In the genomic region with DNA sequence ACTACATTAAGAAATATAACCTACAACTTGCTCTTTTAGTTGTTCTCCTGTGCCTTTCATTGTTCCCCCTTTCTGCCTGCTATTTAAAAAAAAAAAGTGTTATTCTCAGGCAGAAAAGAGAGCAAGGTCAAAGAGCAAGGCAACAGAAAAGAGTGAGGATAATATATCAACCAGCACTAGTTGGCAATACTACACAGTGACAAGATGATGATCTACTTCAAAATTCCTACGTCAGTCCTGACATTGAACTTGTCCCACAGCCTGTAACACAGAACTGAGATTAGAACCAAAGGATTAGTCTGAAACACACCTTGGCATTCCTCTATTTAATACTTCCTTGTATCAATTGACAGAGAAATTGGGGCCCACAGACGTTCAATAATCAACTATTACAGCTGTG, we compare ENCODE assay signal across 32 mouse cellular contexts.
"Had no signal": no experiment of that assay in that cellular context is flagged by ENCODE, and none has a peak within 500 bp of the region (broad histone marks: within the 10 kb centered on the region; RNA-seq: fewer than 3 reads in every experiment).

No protein-coding gene starts in this region.

- H3K36me3 ChIP-seq: limb, embryonic 10.5 days; limb, embryonic 12.5 days; limb, embryonic 13.5 days; limb, embryonic 15.5 days; liver, embryonic 12.5 days; liver, embryonic 13.5 days; liver, embryonic 15.5 days; lung, embryonic 15.5 days; midbrain, embryonic 10.5 days; midbrain, embryonic 12.5 days; midbrain, embryonic 13.5 days; midbrain, embryonic 15.5 days; neural tube, embryonic 12.5 days had no signal

- H3K4me2 ChIP-seq: limb, embryonic 12.5 days; limb, embryonic 13.5 days; limb, embryonic 15.5 days; liver, embryonic 11.5 days; liver, embryonic 12.5 days; liver, embryonic 13.5 days; liver, embryonic 15.5 days; lung, embryonic 14.5 days; lung, embryonic 15.5 days; midbrain, embryonic 11.5 days; midbrain, embryonic 12.5 days; midbrain, embryonic 13.5 days; midbrain, embryonic 15.5 days; neural tube, embryonic 12.5 days had no signal

- H3K9ac ChIP-seq: limb, embryonic 12.5 days; limb, embryonic 13.5 days; limb, embryonic 15.5 days; liver, embryonic 12.5 days; liver, embryonic 13.5 days; liver, embryonic 14.5 days; liver, embryonic 15.5 days; liver, postnatal 0 days; lung, embryonic 14.5 days; lung, embryonic 15.5 days; midbrain, embryonic 12.5 days; midbrain, embryonic 13.5 days; midbrain, embryonic 15.5 days; neural tube, embryonic 12.5 days had no signal

- H3K27me3 ChIP-seq: limb, embryonic 12.5 days; limb, embryonic 13.5 days; limb, embryonic 15.5 days; liver, embryonic 12.5 days; liver, embryonic 13.5 days; liver, embryonic 15.5 days; lung, embryonic 15.5 days; megakaryocyte, embryonic 14.5 days; midbrain, embryonic 12.5 days; midbrain, embryonic 13.5 days; midbrain, embryonic 15.5 days; neural tube, embryonic 12.5 days had no signal

- H3K4me3 ChIP-seq: limb, embryonic 10.5 days; limb, embryonic 12.5 days; limb, embryonic 13.5 days; limb, embryonic 15.5 days; liver, embryonic 12.5 days; liver, embryonic 13.5 days; liver, embryonic 15.5 days; lung, embryonic 15.5 days; megakaryocyte, embryonic 14.5 days; midbrain, embryonic 10.5 days; midbrain, embryonic 12.5 days; midbrain, embryonic 13.5 days; midbrain, embryonic 15.5 days; myocyte; neural tube, embryonic 12.5 days had no signal

- DNase-seq: left cerebral cortex, postnatal 4 days; liver; liver, embryonic 13.5 days; liver, postnatal 0 days; lung, adult 18-20 months; lung, adult 2 months; lung, embryonic 14.5 days; lung, postnatal 10 days; lung, postnatal 14 days; lung, postnatal 36 days; lung, postnatal 4 days; midbrain, embryonic 14.5 days had no signal

- H3K4me1 ChIP-seq: limb, embryonic 10.5 days; limb, embryonic 12.5 days; limb, embryonic 13.5 days; limb, embryonic 15.5 days; liver, embryonic 12.5 days; liver, embryonic 13.5 days; liver, embryonic 15.5 days; lung, embryonic 15.5 days; megakaryocyte, embryonic 14.5 days; midbrain, embryonic 10.5 days; midbrain, embryonic 12.5 days; midbrain, embryonic 13.5 days; midbrain, embryonic 15.5 days; neural tube, embryonic 12.5 days had no signal

- ATAC-seq: liver, embryonic 12.5 days; liver, postnatal 0 days; lung, postnatal 0 days; midbrain, embryonic 13.5 days; midbrain, embryonic 15.5 days; midbrain, embryonic 16.5 days had no signal

- H3K27ac ChIP-seq: limb, embryonic 10.5 days; limb, embryonic 12.5 days; limb, embryonic 13.5 days; limb, embryonic 15.5 days; liver, embryonic 12.5 days; liver, embryonic 13.5 days; liver, embryonic 14.5 days; liver, embryonic 15.5 days; lung, embryonic 15.5 days; macrophage; midbrain, embryonic 10.5 days; midbrain, embryonic 12.5 days; midbrain, embryonic 13.5 days; midbrain, embryonic 15.5 days; neural tube, embryonic 12.5 days had no signal

- H3K9me3 ChIP-seq: limb, embryonic 10.5 days; limb, embryonic 12.5 days; limb, embryonic 13.5 days; limb, embryonic 15.5 days; liver, embryonic 12.5 days; liver, embryonic 13.5 days; liver, embryonic 15.5 days; lung, embryonic 15.5 days; megakaryocyte, embryonic 14.5 days; midbrain, embryonic 10.5 days; midbrain, embryonic 12.5 days; midbrain, embryonic 13.5 days; midbrain, embryonic 15.5 days; neural tube, embryonic 12.5 days had no signal
